Mouse (Mus musculus): ENCODE data around the gene Kdm2a.

DNA sequence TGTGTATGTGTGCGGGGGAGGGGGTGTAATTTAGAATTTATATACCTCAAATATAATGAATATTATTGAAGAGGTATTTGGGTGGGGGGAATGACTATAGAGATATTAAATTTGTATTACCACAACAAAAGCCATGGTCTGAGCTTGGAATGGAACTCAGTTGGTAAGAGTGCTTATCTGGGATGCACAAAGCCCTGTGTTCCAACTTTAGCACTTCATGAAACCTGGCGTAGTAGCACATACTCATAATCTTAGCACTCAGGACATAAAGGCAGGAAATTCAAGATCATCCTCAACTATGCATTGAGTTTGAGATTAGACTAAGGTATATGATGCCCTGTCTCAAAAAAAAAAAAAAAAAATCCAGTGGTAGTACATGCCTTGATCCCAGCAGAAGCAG, 6.8 kb upstream of the Kdm2a start:
- TF ChIP-seq EP300 (IDR thresholded peaks at IDR 0.05): no peak
- no peak for TF ChIP-seq CTCF (IDR thresholded peaks at IDR 0.05)

All from lung, postnatal 0 days (tissue).